Mouse (Mus musculus) CD8-positive naive resting alpha-beta T cell, adult 57 days (primary cell): ENCODE data around the gene Ndufc2. TPM values are rescaled to one million over a fixed set of nuclear protein-coding genes. Genes with fewer than 3 reads are reported as not detected.

Source experiments
- total RNA-seq: library from RNA; stranded (reverse); gene quantifications from one replicate; pipeline ENCODE4 v1.2.4, GENCODE M21; 2023

The Ndufc2 gene
- 51.0 TPM for total RNA-seq

DNA sequence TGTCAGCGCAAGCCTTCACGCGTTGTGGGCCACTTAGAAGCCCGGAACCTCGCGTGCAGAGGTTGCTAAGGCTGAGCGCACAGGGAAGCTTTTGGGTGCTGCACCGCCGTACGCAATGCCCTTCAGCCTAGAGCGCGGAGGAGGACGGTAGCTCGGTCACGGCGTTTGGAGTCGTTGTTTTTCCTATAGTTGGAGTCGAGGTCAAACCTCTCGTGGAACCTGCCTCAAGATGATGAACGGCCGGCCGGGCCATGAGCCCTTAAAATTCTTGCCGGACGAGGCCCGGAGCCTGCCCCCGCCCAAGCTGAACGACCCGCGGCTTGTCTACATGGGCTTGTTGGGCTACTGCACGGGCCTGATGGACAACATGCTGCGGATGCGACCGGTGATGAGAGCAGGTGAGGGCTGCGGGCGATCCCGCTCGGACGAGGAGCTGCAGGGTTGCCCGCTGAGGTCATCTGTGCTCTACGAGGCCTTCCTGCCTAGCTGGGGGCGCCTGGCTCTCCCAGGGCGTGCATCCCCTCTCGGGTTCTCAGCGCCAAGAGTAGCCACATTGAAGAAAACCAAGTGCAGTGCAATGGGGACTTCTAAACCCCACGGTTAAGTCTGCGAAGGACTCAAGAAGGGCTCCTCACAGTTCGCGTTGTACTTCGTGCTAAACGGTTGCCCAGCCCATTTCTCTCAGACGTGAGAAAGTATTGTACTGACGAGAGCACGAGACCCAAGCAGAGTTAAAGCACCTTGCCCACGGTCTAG, at the start of gene Ndufc2:
TSS of gene Ndufc2 (plus strand) at position 44 of the 756 bp plus-strand sequence.

DNA sequence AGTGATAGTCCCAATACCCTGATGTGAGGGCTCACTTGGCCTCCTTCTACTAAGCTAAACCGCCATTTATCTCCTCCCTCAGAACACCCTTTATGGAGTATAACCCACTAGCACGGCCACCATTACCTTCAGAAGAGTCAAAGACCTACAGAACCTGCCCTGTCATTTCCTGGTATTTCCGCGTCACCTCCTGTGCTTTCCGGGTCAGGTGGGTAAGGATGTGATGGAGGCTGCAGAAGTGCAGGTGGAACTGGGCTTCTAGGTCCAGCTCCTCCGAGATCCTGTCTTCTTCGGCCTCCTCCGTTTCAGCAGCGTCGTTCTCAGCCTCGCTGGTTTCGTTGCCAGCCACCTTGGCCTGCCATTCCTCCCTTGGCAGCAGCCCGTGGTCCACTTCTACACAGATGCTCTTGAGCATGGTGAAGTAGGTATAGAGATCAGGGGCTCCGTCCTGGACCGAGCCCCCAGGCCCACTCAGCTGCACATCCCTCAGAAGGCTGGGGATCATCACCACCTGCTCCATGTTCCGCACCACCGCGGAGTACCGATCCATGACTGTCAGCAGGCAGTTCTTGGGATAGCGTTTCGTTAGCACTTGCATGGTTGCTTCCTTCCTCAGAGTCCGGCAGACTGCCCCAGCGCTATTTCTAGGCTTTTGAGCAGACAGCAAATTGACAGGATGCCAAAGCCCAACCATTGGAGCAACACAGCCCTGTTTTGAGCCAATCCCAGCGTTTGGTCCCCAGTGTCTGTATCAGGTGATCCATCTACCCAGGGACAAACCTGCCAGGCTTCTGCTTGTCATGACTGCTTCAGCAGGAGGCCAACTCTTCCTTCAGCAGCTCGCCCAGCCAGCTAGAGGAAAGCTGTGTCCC, 17.3 kb downstream of the Ndufc2 start, which contains the start of gene Thrsp:
TSS of gene Thrsp (minus strand) at position 825 of the 872 bp plus-strand sequence.

DNA sequence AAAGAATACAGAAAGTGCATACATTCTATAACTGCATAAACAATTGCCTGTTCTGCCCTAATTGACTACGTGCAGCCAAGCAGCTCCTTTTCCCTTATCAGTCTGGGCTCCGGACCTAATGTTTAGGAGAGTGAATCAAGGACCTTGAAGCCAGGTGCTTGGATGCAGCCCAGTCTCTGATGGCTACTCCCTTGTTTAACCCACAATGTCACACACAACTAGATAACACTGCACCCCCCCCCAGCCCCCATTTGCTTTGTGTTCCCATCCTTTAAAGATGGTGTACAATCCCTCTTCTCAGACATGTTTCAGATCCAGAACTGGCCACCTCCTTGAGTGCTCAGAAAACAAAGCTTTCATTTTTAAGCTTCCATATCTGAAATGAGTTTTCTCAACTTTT, 51.2 kb downstream of the Ndufc2 start, which contains the start of gene Kctd14:
TSS of gene Kctd14 (plus strand) at position 301 of the 400 bp plus-strand sequence.

Other genes with a start within 250 kb of the Ndufc2 start
- gene Usp35, start 68.0 kb upstream of the Ndufc2 start, total RNA-seq = 5.4 TPM
- gene Kctd21, start 67.7 kb upstream of the Ndufc2 start, total RNA-seq = 0.61 TPM
- gene Alg8, start 28.4 kb upstream of the Ndufc2 start, total RNA-seq = 10.7 TPM
- gene Thrsp, start 17.7 kb downstream of the Ndufc2 start, total RNA-seq = not detected
- 0.21 TPM for gene Kctd14, start 51.3 kb downstream of the Ndufc2 start, total RNA-seq
- gene Ints4, start 81.0 kb downstream of the Ndufc2 start, total RNA-seq = 43.1 TPM
- 15.1 TPM for gene Aamdc, start 179.5 kb downstream of the Ndufc2 start, total RNA-seq
- gene Rsf1, start 179.9 kb downstream of the Ndufc2 start, total RNA-seq = 70.0 TPM